Mouse (Mus musculus) testis, adult 10 weeks (tissue): ENCODE results near the gene Lypd5. TPM values are rescaled to one million over a fixed set of nuclear protein-coding genes. Genes with fewer than 3 reads are reported as not detected.

Experiments used
- polyA plus RNA-seq: library from polyadenylated mRNA; stranded (reverse); fragments of 350-450 nt; fragmentation: Illumina TruSeq; extraction: RNeasy Lipid Tissue Mini Kit (QIAGEN cat#74804); gene quantifications from one replicate; pipeline ENCODE4 v1.2.3, GENCODE M21; 2014; ENCODE audit warnings: low read depth, low replicate concordance

The Lypd5 gene
- polyA plus RNA-seq = 0.41 TPM

DNA sequence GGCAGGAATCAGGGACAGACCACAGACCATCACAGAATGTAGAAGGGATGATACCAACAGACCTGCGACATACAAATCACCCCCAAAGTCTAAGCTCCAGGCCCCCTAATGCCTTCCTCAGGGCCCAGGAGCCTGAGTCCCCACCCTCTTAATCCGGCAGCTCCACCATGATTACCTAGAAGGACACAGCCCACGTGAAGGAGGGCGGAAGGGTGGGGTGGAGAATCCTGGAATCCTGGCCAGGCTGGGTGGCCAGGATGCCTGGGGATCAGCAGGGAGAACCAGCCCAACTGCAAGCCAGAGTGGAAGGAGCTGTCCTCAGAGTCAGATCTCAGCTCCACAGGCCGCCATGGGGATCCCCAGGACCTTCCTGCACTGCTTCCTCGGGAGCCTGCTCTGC, at the start of gene Lypd5:
Gene Lypd5 (plus strand): TSS at position 301 of the 400 bp plus-strand sequence.

DNA sequence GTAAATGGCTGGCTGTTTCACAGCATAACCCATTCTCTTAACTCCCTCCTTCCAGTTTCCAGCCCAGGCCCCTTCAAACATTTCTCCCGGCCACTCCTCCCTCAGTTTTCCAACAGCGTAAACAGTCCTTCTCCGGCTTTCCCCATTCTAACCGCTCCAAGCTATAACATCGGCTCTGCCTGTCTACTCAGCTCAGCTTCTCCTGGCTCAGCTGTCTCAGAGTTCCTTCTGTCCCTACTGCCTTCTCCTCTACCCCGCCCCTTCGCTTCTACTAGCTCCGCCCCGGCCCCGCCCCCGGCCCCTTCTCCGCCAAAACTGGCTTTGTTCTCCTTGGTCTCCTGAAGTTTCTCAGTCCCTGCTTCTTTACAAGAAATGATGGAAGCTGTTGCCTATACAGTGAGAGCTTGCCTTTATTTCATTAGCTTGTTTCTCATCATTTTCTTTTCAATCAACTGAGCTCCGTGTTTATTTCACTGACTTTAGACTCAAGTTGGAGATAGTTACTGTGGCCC, 48.2 kb upstream of the Lypd5 start, which contains the start of gene Zfp61:
Gene Zfp61 (minus strand): TSS at position 462 of the 512 bp plus-strand sequence.

DNA sequence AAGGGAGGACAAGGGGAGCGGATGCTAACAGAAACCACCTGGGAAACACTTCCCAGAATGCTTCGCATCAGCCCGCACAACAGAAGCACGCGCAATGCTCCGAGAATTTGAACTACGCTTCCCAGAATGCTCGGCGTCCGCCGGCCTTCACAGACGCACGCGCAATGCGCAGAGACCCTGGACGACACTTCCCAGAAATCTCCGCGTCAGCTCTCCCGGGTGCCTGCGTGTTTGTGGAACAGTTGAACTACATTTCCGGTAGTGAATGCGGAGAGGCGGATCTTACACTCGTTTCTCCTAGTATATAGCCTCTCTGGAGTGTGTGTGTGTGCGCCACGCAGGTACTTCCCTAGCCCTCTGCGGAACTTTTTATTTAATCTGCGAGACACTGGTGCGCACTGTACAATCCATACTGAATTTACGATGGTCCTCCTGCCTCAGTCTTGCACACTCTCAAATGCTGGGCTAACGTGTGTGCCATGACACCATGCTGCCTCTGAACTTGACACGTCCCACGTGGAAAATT, 32.4 kb upstream of the Lypd5 start, which contains the start of gene Zfp94:
Gene Zfp94 (minus strand): TSS at position 100 of the 526 bp plus-strand sequence.

DNA sequence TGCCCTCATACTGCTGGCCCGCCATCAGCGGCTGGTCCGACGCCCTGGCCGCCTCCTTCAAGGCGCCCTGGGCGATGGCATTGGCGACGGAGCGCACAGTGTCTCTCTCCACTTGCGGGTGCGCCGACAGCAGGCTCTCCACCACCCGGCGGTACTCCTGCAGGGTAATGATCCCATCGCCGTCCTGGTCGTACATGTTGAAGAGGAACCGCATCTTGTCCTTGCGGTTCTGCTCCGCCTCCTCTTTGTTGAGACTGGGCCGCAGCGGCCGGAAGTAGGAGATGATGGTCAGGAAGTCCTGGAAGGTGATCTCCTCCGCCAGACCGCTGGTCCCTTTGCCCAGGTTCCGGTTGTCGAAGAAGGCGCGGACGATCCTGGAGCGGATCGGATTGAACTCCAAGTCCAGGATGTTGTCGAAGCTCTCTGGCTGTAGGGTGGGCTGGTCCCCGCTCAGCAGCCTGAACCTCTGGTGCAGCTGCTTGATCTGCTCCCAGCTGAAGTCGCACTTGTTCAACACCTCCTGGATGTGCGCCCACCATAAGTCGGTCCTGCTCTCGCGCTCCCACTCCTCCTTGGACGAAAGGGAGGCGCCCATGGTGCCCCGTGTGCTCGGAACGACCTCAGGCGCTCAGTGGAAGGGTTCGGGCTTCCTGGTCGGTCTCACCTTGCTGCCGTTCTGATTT, 15.6 kb upstream of the Lypd5 start, which contains the start of gene Tescl:
Gene Tescl (minus strand): TSS at position 633 of the 683 bp plus-strand sequence.

DNA sequence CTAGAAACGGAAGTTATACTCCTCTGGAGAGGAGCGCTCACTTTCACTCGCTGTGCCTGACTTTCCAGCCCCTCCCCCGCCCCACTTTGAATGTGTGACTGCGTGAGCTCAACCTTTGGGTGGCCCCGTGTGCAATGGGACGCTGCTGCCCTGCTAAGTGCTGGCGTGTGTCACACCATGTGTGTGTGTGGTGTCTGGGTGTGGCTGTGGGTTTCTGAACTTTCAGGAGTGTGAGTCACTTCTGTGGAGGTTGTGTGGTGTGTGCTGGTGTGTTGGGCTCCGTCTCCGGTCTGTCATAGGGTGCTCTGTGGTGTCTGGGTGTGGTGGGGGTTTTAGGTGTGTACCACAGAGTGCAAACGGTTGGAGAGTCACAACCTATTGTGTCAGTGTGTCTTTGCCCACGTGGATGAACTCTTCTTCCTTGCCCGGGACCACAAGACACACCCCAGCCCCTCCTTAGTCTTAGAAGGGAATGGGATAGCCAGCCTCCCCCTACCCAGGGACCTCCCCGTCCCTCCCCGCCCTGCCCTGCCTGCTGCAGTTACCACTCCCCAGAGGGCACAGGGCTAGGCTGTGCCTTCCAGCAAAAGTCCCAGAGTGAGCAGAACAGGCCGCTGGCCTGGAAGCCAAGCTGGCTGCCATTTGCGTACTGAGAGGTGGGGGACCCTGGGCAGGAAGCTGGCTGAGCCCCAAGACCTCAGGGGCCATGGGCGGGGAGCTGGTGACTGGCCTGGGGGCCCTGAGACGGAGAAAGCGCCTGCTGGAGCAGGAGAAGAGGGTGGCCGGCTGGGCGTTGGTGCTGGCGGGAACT, 20.9 kb downstream of the Lypd5 start, which contains the start of gene Kcnn4:
Gene Kcnn4 (plus strand): TSS at position 533 of the 811 bp plus-strand sequence.

DNA sequence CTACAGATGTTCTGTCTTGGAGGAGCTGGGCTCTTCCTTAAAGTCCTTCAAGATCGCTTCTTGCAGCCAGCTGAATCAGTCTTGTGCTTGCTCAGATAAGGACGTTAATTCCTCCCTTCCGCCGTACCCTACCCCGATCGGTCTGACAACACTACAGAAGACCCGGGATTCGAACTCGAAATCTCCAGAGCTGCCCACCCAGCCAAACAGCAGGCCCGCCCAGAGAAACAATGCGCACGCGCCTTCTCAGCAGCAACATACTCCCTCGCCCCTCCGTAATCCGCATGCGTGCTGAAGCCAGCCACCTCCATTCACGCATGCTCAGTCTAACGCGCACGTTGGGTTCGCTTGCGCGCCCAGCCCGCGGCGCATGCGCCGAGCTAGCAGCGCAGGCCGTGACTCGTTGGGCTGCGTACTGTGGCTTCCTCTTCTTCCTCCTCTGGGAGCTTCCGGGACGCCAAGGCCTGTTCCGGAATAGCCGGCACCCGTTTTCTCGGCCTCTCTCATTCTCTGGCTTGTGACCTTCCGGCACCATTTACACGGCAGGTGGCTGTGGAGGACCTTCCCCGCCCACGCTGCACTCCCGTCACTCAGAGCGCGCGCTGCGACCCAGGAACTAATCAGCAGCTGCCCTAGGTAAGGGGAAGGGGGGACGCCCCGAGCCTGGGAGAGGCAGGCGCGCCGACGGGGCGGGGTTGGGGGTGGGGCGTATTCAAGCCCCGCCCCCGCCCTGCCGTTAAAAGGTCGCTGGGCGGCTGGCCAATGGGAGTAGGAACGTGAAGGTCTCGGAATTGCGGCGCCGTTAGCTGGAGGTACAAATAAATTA, 50.5 kb downstream of the Lypd5 start, which contains the start of gene Smg9:
Gene Smg9 (plus strand): TSS at position 364 of the 826 bp plus-strand sequence.

Other genes starting within 250 kb of the Lypd5 start
- 0.52 TPM for gene Zfp112, start 236.9 kb upstream of the Lypd5 start, polyA plus RNA-seq
- gene Zfp235, start 215.0 kb upstream of the Lypd5 start, polyA plus RNA-seq = 1.3 TPM
- 0.21 TPM for gene Zfp114, start 174.1 kb upstream of the Lypd5 start, polyA plus RNA-seq
- gene Zfp111, start 137.8 kb upstream of the Lypd5 start, polyA plus RNA-seq = 3.2 TPM
- gene Zfp109, start 111.6 kb upstream of the Lypd5 start, polyA plus RNA-seq = 0.70 TPM
- 0.77 TPM for gene Zfp108, start 94.4 kb upstream of the Lypd5 start, polyA plus RNA-seq
- 6.5 TPM for gene Zfp93, start 78.8 kb upstream of the Lypd5 start, polyA plus RNA-seq
- 8.8 TPM for gene Zfp61, start 48.0 kb upstream of the Lypd5 start, polyA plus RNA-seq
- 3.2 TPM for gene Zfp94, start 32.5 kb upstream of the Lypd5 start, polyA plus RNA-seq
- 0.36 TPM for gene Tescl, start 15.3 kb upstream of the Lypd5 start, polyA plus RNA-seq
- not detected for gene Kcnn4, start 21.1 kb downstream of the Lypd5 start, polyA plus RNA-seq
- gene Smg9, start 50.4 kb downstream of the Lypd5 start, polyA plus RNA-seq = 6.5 TPM
- gene Irgc1, start 103.1 kb downstream of the Lypd5 start, polyA plus RNA-seq = 1.1 TPM
- not detected for gene Plaur, start 113.3 kb downstream of the Lypd5 start, polyA plus RNA-seq
- gene Cadm4, start 132.8 kb downstream of the Lypd5 start, polyA plus RNA-seq = not detected
- gene Zfp428, start 157.8 kb downstream of the Lypd5 start, polyA plus RNA-seq = 0.60 TPM
- 9.5 TPM for gene AC161166.1, start 163.3 kb downstream of the Lypd5 start, polyA plus RNA-seq
- gene Irgq, start 181.5 kb downstream of the Lypd5 start, polyA plus RNA-seq = 1.2 TPM
- gene Pinlyp, start 196.9 kb downstream of the Lypd5 start, polyA plus RNA-seq = not detected
- gene Xrcc1, start 197.1 kb downstream of the Lypd5 start, polyA plus RNA-seq = 2.1 TPM
- gene Ethe1, start 238.3 kb downstream of the Lypd5 start, polyA plus RNA-seq = not detected
- not detected for gene Zfp575, start 238.4 kb downstream of the Lypd5 start, polyA plus RNA-seq